Mouse (Mus musculus) gastrocnemius, adult 2 months (tissue): ENCODE results near the gene Rbpj. TPM values are rescaled to one million over a fixed set of nuclear protein-coding genes. Genes with fewer than 3 reads are reported as not detected.

ENCODE experiments used
- DNase-seq: peaks from one replicate; pipeline ENCODE4 v3.0.0; 2022
- H3K27ac ChIP-seq: fragments of 200-600 bp; 2 replicates; pipeline ENCODE4 v1.8.1; 2022; ENCODE audit warnings: mild to moderate bottlenecking
- H3K4me3 ChIP-seq: fragments of 200-600 bp; 2 replicates; pipeline ENCODE4 v1.8.1; 2022; ENCODE audit warnings: mild to moderate bottlenecking, moderate library complexity
- CTCF ChIP-seq: fragments of 200-600 bp; IDR thresholded peaks from 2 replicates; pipeline ENCODE4 v1.8.1; 2022; ENCODE audit warnings: antibody characterized with exemption, mild to moderate bottlenecking, moderate library complexity
- intact Hi-C: fragments of 180-260 bp; cut with DNase I; formaldehyde crosslinking; loops from one replicate; pipeline ENCODE4 v1.15.1; 2025
- total RNA-seq, 2 experiments: library from RNA; stranded (reverse); gene quantifications; 2 replicates each; pipeline ENCODE4 v1.2.3; 2021

Rbpj gene
- total RNA-seq, 2 experiments from 2014 or later = 20.9 to 21.7 TPM

DNA sequence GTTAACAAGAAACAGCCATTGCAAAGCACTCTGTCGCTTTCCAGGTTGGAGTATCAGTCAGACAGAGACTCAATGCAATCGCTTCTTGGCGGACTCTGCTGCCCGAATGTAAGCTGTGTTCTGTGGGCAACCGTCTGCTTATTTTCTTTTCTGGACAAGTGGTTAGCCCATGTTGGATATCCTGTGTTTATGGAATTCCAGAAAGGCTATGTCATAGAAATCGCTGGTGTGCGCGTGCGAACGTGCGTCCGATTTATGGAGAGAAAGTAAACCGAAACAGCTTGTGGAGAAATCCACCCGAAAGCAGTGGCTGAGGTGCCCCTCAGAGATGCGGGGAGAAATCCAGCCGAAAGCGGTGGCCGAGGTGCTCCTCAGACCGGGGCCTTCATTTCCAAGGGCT, 98.4 kb downstream of the Rbpj start:
- intact Hi-C loops = no loop called here
- DNase-seq = no peak
- Histone ChIP-seq H3K4me3 (peak overlapping the region; percentile 58), H3K27ac (peak overlapping the region; percentile 3; the same call in 1 of the 2 replicates)
- TF ChIP-seq CTCF = no peak

GRCm38 (mm10) chr5:53565213-53565794, 99.4 kb downstream of the Rbpj start:
- Histone ChIP-seq H3K4me3 (no peak overlapping the region), H3K27ac (no peak overlapping the region)
- no peak for DNase-seq
- intact Hi-C loops = no loop called here
- TF ChIP-seq CTCF = no peak

- TF ChIP-seq CTCF = no peak
- DNase-seq = no peak
- Histone ChIP-seq H3K4me3 (no peak overlapping the region), H3K27ac (no peak overlapping the region)
- intact Hi-C loops = no loop called here
Measured at GRCm38 (mm10) chr5:53566485-53567083, 100.6 kb downstream of the Rbpj start.

GRCm38 (mm10) chr5:53572496-53572895, 106.5 kb downstream of the Rbpj start:
- intact Hi-C loops = no loop called here
- no peak for DNase-seq
- Histone ChIP-seq H3K27ac (no peak overlapping the region), H3K4me3 (no peak overlapping the region)
- no peak for TF ChIP-seq CTCF

- Histone ChIP-seq H3K4me3 (no peak overlapping the region), H3K27ac (no peak overlapping the region)
- DNase-seq = no peak
- intact Hi-C loops = no loop called here
- TF ChIP-seq CTCF = no peak
Measured at GRCm38 (mm10) chr5:53574883-53575442, 109.0 kb downstream of the Rbpj start.

DNA sequence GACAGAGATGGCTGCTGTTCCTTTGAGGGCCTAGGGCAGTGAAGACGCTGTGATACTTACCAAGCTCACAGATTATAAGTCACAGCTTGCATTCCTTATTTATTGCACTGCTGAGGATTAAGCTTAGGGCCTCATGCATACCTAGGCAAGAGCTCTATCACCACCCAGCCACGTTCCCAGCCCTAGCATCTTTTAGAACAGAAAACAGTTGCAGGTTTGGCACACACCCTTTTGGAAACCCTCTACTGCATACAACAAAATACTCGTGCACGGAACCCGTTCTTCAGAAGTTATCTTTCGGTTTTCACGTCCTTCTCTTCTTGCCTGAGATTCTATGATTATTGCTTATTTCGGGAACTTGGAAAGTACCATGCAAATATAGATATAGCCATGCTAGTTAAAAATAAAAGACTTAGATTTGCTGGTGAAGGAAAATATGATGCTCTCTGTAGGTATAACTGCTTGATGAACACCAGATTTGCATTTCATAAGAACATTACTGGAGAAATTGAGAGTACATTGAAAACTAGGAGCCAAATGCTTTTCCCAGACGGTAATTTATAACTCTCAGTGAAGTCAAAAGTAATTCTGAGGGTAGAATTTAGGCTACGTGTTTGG, 111.4 kb downstream of the Rbpj start:
- intact Hi-C loops = no loop called here
- DNase-seq = no peak
- Histone ChIP-seq H3K4me3 (no peak overlapping the region), H3K27ac (no peak overlapping the region; the same call in 1 of the 2 replicates)
- TF ChIP-seq CTCF = no peak

DNA sequence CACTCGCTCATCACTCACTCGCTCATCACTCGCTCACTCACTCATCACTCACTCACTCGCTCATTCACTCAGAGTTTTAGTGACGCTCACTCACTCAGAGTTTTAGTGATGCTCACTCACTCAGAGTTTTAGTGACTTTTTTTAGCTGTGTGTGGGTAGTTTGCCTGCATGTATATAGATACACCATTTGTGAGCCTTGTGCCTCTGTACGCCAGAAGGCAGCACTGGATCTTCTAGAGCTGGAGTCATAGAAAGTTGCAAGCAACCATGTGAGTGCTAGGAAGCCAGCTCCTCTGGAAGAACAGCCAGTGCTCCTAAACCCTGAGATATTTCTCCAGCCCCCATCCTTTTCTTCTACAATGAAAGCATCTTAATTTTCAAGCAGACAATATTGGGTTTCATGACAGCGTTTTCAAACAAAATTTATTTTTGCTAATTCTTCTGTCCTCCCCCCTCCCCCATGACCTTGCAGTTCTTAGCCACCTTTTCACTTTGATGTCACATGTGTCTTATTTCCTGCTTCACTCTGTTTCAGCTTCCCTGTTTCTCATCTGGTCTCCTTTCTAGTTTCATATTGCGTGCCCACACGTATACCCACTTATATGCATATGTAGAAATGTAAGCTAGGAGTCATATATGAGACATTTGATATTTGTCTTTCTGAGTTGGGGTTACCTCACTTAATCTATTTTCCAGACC, 118.3 kb downstream of the Rbpj start:
- no peak for DNase-seq
- no peak overlapping the region for H3K27ac ChIP-seq
- no peak overlapping the region for H3K4me3 ChIP-seq
- intact Hi-C loops = no loop called here
- TF ChIP-seq CTCF = no peak

GRCm38 (mm10) chr5:53588421-53589171, 122.6 kb downstream of the Rbpj start:
- intact Hi-C loops = loop anchor here (5.0 kb wide), 3 partner anchors 76 to 116 kb away; no protein-coding TSS in a partner anchor
- peak overlapping the region; percentile 99 for H3K27ac ChIP-seq
- H3K4me3 ChIP-seq = peak overlapping the region; percentile 84
- DNase-seq = no peak
- TF ChIP-seq CTCF = no peak

GRCm38 (mm10) chr5:53589172-53589960, 123.4 kb downstream of the Rbpj start:
- peak; percentile 98 for DNase-seq
- TF ChIP-seq CTCF = peak; percentile 36; the same call in 1 of the 2 replicates
- intact Hi-C loops = loop anchor here (5.0 kb wide), 3 partner anchors 77 to 117 kb away; no protein-coding TSS in a partner anchor

GRCm38 (mm10) chr5:53590179-53590765, 124.3 kb downstream of the Rbpj start:
- intact Hi-C loops = loop anchor here (5.0 kb wide), 2 partner anchors 208 to 323 kb away; partner anchors contain the start of gene Smim20
- peak; percentile 99 for DNase-seq
- H3K27ac ChIP-seq = peak overlapping the region; percentile 99
- no peak for TF ChIP-seq CTCF
- H3K4me3 ChIP-seq = peak overlapping the region; percentile 84

More at GRCm38 (mm10) chr5:53589172-53589960, 123.4 kb downstream of the Rbpj start:
- peak overlapping the region; percentile 84 for H3K4me3 ChIP-seq
- H3K27ac ChIP-seq = peak overlapping the region; percentile 99
